Mouse (Mus musculus) heart, postnatal 36 days (tissue): ENCODE data around the gene Mlh3. TPM values are rescaled to one million over a fixed set of nuclear protein-coding genes. Genes with fewer than 3 reads are reported as not detected.
A peak's percentile ranks its signal among the peaks of the same experiment; 100 is the strongest.
"Not testable (repeated sequence)": the region's sequence is repeated elsewhere in the genome, so short reads cannot be mapped to it uniquely, and the experiment has no call there.

Experiments
- DNase-seq, 2 experiments: peaks; one replicate each; pipeline ENCODE4 v3.0.0; 2021 to 2022
- intact Hi-C: fragments of 180-260 bp; cut with DNase I; formaldehyde crosslinking; loops from one replicate; pipeline ENCODE4 v1.15.1; 2025
- total RNA-seq, 2 experiments: library from RNA; stranded (reverse); gene quantifications; 2 replicates each; pipeline ENCODE4 v1.2.3; 2021

Mlh3 gene
- total RNA-seq, 2 experiments from 2014 or later, result 7.5 to 8.7 TPM

DNA sequence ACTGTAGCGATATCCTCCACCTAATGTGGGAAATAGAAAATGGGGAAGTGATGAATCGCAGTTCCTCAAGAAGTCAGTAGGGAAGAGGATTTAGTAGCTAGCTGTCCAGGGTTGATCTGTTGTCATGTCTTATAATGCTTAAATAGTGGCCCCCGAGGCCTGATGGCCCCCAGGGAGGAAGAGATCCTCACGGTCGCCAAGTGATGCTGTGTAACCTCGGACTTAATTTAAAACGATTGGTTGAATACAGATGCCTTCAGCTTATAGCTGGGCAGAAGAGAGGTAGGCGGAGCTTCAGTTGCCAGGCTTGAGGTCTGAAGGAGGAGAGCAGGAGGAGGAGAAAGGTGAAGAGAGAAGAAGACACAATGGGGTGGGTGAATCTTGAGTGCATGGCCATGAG lies 13.9 kb upstream of the Mlh3 start:
- no peak for DNase-seq
- intact Hi-C loops, result no loop called here

GRCm38 (mm10) chr12:85281756-85282155 lies 11.4 kb upstream of the Mlh3 start:
- intact Hi-C loops, DNase-seq: not testable (repeated sequence)

DNA sequence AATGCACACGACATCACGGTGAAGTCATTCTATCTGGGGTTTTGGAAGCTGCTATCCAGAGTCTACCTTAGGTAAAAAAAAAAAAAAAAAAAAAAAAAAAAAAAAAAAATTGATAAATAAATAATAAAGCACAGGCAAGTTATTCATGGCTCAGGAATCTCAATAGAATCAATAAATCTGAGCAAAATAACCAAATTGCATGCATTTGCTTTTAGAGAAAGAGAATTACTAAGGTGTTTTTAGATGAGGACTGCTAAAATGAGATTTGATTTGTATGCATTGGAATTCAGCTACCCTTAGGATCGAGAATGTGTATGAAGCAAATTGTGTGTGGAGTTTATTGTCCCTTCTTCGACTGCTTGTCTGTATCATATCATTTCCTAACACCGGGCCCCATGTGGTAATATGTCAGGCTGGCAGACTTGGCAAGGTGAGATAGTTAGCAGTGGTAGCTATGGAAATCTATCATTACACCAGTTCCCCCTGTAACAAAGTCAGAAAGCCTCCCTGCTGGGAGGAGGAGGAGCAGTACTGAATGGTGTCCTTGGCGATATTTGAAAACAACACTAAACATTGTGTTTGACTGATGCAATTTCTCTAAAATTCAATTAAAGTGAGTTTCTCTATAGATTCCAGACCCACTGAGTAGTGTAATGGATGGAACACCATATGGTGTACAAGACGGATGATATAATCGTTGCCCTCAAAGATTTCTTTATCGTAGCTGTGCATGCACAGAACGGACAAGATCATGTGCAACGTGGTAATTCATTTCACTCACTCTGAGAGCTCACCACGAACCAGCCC lies 10.6 kb upstream of the Mlh3 start:
- no peak for DNase-seq
- intact Hi-C loops, result loop anchor here (1.0 kb wide), 1 partner anchor 7 kb away; the partner anchor contains the start of genes Acyp1 and Zc2hc1c

DNA sequence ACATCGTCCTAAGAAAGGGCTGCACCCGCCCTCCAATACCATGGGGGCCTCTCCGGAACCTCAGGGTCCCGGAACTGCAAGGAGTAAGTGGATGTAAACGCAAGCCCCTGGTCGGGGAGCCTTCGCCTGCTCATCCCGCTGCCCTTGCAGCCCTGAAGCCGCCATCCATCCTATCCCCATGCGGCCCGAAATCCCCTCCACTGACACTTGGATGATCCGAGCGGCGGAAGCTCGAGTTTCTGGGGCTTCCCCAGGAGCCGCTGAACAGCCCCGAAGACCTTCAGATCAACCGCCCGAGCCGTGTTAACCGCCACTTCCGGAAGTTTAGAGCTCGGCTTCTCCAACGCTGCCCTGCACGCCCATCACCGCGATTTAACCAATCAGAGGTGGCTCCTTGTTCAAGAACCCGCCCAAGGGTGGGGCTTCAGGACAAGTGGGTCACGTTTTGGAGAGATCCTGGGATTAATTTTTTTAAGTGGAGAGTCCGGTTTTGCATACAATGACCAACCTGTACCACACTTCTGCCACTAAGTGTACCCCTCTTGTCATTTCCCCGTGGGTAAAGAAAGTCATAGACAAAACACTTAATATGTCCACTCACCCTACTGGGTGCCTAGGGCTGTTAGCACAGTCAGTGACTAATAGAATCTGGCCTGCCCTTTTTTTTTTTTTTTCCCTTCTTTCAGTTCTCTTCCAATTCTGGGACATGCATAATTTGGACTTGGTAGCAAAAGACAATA lies 9.9 kb upstream of the Mlh3 start:
- intact Hi-C loops, result loop anchor here (1.0 kb wide), 1 partner anchor 8 kb away; the partner anchor contains the start of genes Acyp1 and Zc2hc1c

DNA sequence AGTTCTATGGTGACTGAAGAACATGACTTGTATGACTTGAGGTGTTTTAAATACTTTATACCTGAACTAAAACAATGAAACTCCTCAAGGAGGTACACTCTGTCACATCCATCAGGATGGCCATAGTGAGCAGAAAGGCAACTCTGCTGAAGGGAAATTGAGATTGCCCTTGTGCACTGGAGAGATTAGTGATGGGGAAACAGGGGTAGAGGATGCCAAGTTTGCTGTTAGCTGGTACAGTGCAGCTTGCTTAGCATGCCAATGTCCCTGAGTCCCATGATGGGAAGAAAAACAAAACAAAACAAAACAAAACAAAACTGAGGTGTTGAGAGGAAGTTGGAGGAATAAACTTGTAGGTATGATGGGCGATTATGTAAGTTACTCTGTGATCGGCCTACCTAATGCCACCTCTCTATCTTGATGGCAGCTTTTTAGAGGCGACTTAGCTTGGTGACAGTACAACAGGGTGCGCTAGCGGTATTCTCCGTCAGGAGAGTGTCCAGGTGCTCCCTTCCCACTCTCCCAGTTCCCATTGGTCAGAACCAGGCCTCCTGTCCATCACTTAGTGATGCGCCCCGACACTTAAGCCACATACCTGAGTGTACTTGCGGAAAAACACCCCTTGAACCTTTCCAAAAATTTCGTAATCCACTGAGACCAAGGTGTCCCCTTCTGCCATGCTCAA lies 9.1 kb upstream of the Mlh3 start:
- intact Hi-C loops, result loop anchor here (1.0 to 2.0 kb wide), 2 partner anchors 9 to 61 kb away; partner anchors contain the start of genes Acyp1, Eif2b2 and Zc2hc1c
- DNase-seq, result no peak

More for the DNA sequence above, 9.9 kb upstream of the Mlh3 start:
- DNase-seq, result peak; percentile 98 to 99

GRCm38 (mm10) chr12:85278919-85279318 lies 8.5 kb upstream of the Mlh3 start:
- intact Hi-C loops, result loop anchor here (2.0 kb wide), 1 partner anchor 60 kb away; the partner anchor contains the start of gene Eif2b2

DNA sequence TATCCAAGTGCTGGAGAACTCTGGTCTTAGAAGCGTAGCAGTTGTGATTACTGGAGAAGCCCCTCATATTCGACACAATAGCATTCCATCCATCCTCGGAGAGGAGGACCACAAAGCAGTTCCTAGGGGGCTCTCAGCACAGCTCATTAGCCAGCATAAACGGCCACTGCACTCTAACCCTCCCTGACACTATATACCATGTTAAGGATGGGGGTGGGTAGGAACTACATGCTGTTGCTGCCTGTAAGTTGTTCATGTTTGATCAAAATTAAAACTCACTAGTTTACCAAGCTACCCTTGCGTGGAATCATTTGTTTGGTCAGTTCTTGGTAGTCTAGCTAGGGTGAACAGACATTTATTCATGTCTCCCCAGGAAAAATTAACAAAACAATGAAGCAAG lies 5.9 kb upstream of the Mlh3 start:
- DNase-seq, result no peak
- intact Hi-C loops, result no loop called here

More at GRCm38 (mm10) chr12:85278919-85279318, 8.5 kb upstream of the Mlh3 start:
- DNase-seq, result no peak

GRCm38 (mm10) chr12:85273508-85273907 lies 3.1 kb upstream of the Mlh3 start:
- DNase-seq, result no peak
- intact Hi-C loops, result no loop called here

DNA sequence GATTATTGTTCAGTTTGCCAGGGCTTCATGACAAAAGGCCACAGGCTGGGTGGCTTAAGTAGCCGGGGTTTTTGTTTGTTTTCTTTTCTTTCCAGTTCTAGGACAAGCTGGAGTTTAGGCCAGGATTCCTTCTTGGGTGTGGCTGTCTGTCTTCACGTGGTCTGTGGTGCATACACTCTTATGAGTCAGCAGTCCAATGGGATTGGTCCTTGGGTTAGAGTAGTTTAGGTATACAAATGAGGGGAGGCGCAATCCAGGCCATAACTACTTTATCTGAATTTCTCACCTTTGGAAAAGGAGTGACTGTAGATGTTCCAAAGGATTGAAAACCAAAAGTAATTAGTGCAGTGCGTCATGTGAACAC lies 1.4 kb upstream of the Mlh3 start:
- no peak for DNase-seq
- intact Hi-C loops, result no loop called here

- DNase-seq, result no peak
- intact Hi-C loops, result no loop called here
Measured at GRCm38 (mm10) chr12:85271132-85271842, 888 bp upstream of the Mlh3 start.

GRCm38 (mm10) chr12:85269821-85270220 lies 578 bp downstream of the Mlh3 start:
- no peak for DNase-seq
- intact Hi-C loops, result no loop called here

GRCm38 (mm10) chr12:85266248-85266647 lies 4.2 kb downstream of the Mlh3 start:
- intact Hi-C loops, result no loop called here
- DNase-seq, result no peak

DNA sequence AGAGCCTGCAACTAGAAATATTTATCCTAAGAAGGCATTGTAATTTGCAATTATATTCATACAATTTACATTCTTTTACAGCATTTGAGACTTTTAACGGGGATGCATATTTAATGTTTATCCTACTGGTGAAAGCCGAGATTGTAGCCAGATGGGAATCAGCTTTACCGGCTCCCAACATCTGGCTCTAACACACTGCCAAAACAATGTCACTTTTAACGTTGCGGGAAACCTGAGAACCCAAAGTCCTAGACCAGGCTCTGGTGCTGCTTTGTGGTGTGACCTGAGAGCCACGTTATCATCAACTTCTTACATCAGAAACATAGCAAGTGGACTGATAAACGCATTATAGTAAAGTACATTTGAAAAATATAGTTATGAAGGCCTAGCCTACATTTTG lies 5.5 kb downstream of the Mlh3 start:
- intact Hi-C loops, result no loop called here
- no peak for DNase-seq

- no peak for DNase-seq
- intact Hi-C loops, result no loop called here
Measured at GRCm38 (mm10) chr12:85264531-85264930, 5.9 kb downstream of the Mlh3 start.

- intact Hi-C loops, result no loop called here
- DNase-seq, result no peak
Measured at GRCm38 (mm10) chr12:85263190-85263589, 7.2 kb downstream of the Mlh3 start.

DNA sequence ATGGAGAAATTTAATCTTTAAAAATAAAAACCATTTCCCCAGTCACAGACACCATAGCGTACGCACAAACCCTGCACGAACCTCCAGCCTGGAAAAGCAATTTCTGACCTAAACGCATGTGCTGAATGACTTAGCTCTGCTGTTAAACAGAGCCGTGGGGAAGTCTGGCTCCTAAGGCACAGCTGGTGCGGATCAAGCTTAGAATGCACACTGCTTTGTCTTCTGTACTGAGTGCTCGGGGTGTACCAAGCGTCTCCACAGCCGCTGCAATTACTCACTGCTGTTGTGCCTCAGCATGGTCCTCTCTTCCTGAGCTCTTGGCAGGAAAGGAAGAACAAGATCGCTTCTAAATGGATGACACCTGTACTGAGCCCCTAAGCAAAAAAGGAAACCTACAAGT lies 7.9 kb downstream of the Mlh3 start:
- DNase-seq, result no peak
- intact Hi-C loops, result no loop called here

DNA sequence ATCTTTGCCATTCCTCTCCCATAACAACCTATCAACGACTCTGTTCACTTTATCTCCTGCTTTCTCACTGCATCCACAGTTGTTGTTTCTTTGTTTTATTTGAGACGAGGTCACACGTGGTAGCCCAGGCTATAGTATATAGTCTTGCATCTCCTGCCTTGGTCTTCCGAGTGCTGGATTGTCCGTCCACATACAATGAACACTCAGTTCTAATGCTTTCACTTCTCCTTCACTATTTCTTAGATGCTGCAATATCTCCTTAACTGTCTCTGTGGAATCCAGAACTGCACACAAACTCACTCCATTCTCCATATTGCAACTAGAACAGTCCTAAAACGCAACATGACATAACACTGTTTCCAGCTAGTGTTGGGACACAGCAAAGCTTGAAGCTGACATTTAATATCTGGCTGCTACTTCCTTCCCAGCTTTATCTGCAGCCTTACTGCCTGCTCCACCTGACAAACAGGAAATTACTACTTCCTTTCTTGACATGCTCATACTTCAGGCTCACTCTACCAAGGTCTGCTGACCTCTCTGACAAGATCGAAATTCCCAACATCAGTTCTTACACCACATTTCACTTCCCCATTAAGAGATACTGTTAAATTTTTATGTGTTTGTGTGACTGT lies 13.3 kb downstream of the Mlh3 start:
- intact Hi-C loops, result no loop called here
- no peak for DNase-seq

DNA sequence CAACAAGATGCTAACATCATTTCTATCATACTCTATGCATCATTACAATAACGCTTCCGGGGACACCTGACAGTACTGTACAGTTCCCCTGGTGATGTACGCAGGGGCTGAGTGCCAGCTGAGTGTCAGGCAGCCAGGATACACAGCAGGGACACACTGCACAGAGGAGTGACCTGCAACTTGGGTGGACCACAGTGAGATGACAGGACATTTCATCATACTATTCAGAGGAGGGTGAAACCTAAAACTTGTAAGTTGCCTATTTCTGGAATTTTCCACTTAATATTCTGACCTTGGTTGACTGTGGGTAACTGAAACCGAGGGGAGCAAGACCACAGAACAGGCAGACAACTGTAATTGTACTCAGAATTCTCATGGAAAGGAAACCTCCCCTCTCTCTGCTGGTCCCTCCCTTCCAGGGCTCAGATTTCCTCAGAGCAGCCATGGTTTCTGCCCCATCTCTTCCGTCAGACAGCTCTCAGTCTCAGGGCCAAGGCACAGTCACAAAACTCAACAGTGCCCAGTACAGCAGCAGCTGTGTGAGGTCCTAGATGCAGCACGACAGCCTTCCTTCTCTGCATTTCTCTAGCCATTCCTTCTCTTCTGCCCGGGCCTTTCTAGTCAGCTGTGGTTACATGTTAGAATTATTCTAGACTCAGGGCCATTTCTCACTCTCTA lies 14.2 kb downstream of the Mlh3 start:
- no peak for DNase-seq
- intact Hi-C loops, result no loop called here

GRCm38 (mm10) chr12:85252083-85252482 lies 18.3 kb downstream of the Mlh3 start:
- DNase-seq, result no peak
- intact Hi-C loops, result no loop called here
